Mouse (Mus musculus) G1E-ER4 (cell line): Measurements from ENCODE around the gene Nr6a1. TPM values are rescaled to one million over a fixed set of nuclear protein-coding genes. Genes with fewer than 3 reads are reported as not detected.

Experiments used
- GATA1 ChIP-seq: IDR thresholded peaks from one replicate; pipeline ENCODE4 v1.8.0; 2012; ENCODE audit warnings: low read length, inconsistent platforms
- polyA plus RNA-seq: library from polyadenylated mRNA; stranded (reverse); fragments of >175 nt; gene quantifications from 2 replicates; pipeline ENCODE4 v1.2.3, GENCODE M21; 2012

Gene Nr6a1
- polyA plus RNA-seq, 1 experiment, result 0.68 TPM

DNA sequence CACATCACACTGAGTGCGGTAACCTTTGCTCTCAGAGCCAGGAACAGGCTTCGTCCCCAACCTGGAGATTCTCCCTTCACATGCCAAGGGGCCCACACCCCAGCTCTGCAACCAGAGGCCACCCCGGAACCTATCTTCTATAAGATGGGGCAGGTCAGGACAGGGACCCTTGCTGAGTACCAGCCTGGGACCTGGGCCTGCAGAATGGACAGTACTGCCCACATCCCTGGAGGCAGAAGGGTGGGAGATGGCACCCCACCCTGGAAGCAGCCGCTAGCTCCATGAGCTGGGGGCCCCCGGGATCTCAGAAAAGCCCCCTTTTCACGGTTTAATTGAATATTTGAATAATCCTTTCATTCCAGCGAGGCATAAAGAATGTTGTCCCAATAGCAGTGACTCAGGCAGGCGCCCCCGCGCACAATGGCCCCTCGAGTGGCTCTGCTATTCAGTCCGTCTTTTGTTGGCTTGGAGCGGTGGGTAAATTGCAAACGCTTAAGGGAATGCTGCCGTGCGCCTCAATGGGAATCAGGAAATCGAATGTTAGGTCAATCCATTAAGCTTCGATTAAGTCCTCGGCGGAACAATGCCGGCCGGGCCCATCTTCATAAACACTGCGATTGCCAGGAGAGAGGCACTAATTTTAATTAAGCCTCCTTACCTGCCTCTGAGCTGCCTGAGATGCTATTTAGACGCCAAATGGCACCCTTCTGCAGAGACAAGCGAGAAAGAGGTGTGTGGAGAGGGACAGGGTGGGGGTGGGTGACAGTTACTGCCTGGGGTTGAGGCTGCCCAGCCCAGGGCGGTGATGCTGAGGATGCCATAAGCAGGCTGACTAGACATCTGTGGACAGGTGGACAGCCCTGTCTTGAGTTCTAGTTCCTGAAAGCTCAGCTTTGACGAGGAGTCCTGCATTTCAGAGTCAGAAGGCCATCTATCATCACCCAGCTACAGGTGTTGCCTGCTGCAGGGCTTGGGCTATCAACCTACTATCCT, 230.1 kb downstream of the Nr6a1 start:
- no peak for TF ChIP-seq GATA1

GRCm38 (mm10) chr2:38695770-38696169, 231.7 kb downstream of the Nr6a1 start:
- TF ChIP-seq GATA1, result no peak

DNA sequence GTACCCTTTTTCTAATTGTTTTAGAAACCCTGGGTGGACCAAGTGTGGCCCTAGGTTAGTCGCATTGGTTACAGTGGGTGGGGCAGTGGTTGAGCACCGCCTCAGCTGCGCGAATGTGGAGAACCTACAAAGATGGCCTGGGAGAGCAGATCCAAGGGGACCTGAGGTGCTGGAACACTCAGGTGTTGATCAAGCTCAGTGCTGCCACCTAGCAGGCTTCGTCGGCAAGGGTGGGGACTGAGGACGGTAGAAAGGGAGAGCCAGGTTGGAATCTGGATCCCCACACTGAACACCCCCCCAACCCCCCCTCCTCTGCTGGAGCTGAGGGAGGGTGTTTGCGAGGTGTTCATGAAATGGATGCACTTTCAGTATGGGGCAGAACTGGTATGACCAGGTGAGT, 235.9 kb downstream of the Nr6a1 start:
- TF ChIP-seq GATA1, result no peak

DNA sequence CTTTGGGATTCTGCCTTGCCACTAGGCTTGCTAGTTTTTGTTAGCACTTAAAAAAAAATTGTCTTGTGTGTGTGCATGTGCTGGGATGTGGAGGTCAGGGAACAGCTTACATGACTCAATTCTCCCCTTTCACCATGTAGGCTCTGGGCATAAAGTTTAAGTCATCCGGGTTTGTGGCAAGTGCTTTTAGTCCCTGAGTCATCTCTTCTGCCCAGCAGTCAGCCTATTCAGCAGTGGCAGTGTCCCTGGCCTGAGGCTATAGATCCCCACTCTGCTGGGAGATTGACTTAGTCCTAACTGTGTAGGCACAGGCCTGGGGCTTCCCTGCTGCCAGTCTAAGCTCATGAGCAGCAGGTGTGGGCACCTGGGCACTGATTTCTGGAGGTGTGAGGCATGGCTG, 237.6 kb downstream of the Nr6a1 start:
- TF ChIP-seq GATA1, result no peak

- no peak for TF ChIP-seq GATA1
Observed at GRCm38 (mm10) chr2:38688791-38689520, 238.5 kb downstream of the Nr6a1 start.

- no peak for TF ChIP-seq GATA1
Observed at GRCm38 (mm10) chr2:38685746-38686145, 241.7 kb downstream of the Nr6a1 start.

GRCm38 (mm10) chr2:38683083-38683482, 244.4 kb downstream of the Nr6a1 start:
- TF ChIP-seq GATA1, result no peak

DNA sequence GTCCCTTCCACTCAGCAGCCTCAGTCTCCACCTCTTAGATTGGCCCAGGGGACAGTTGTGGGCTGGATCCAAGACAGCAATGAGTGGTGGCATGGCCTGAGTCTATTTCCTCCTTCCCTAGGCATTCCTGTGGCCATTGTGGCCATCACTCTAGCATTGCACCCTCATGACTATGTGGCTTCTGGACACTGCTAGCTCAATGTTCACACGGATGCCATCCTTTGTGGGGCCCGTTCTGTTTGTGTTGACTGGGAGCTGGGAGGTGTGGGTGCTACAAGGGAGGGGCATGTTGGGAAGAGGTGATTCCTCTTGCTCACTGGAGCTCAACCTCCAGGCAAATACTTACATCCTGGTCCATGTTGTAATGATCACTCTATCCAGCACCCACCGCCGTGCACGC, 245.3 kb downstream of the Nr6a1 start:
- no peak for TF ChIP-seq GATA1

- TF ChIP-seq GATA1, result no peak
Observed at GRCm38 (mm10) chr2:38678947-38679346, 248.5 kb downstream of the Nr6a1 start.

DNA sequence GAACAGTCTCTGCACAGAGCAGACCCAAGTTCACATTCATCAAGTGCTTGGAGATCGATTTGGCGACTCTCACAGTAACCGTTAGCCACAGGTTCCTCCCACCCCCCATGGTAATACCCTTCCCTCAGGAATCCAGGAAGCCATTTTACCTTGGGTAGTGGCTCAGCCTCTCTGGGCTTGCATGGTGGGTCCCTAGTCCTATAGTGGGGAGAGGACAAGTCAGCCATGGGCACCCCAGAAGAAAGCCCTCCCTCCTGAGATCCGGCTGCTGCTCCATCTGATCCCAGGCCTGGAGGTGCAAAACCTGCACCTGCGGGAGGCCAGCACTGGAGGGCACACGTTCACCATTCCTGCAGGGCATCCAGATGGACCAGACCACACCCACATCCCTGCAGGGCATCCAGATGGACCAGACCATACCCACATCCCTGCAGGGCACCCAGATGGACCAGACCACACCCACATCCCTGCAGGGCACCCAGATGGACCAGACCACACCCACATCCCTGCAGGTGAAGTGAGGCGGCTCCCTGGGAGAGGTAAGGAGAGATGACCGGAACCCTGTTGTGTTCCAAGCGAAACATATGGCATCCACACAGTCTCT, 252.0 kb downstream of the Nr6a1 start:
- TF ChIP-seq GATA1, result no peak

Other genes with a start within 250 kb of the Nr6a1 start
- gene Nr5a1, start 213.1 kb downstream of the Nr6a1 start, polyA plus RNA-seq, result 0.02 TPM in 1 of 2 replicates, not detected in the other
- not detected in 2 replicates for gene Olfml2a, start 4.3 kb upstream of the Nr6a1 start, polyA plus RNA-seq
- 0.15 and 0.18 TPM in 2 replicates for gene Wdr38, start 69.8 kb upstream of the Nr6a1 start, polyA plus RNA-seq
- 78.5 and 96.1 TPM in 2 replicates for gene Arpc5l, start 77.7 kb upstream of the Nr6a1 start, polyA plus RNA-seq
- gene Rpl35, start 77.9 kb upstream of the Nr6a1 start, polyA plus RNA-seq, result 139 and 159 TPM in 2 replicates
- gene Golga1, start 137.9 kb upstream of the Nr6a1 start, polyA plus RNA-seq, result 1.5 and 1.6 TPM in 2 replicates